Mouse (Mus musculus): ENCODE measurements at regions not wholly inside any gene's neighbourhood (a gene's known extent, or its start where the extent isn't known, plus 50 kb on each side); places are given as distances from the start of the nearest gene placed in this dataset.
"Not testable (repeated sequence)": the region's sequence is repeated elsewhere in the genome, so short reads cannot be mapped to it uniquely, and the experiment has no call there.

GRCm38 (mm10) chr2:53782035-53782434, 303.3 kb downstream of the Rprm start:
- H3K9me3 ChIP-seq (ENCODE audit: control insufficient read depth, low read length); H3K36me3 ChIP-seq (ENCODE audit: control insufficient read depth, insufficient read depth, low read length); H3K4me1 ChIP-seq (ENCODE audit: control insufficient read depth, insufficient read depth, low read depth, low read length); H3K27me3 ChIP-seq (replicated peaks; ENCODE audit: control insufficient read depth, insufficient read depth, low read length); H3K4me2 ChIP-seq (ENCODE audit: low read length); H3K4me3 ChIP-seq (ENCODE audit: low read length); H3K9ac ChIP-seq (ENCODE audit: low read depth, low read length); ATAC-seq; H3K27ac ChIP-seq (ENCODE audit: low read depth, low read length): not testable (repeated sequence)
- 76% methylated on average over 2 of the region's 6 CpGs for WGBS

- WGBS: 93% methylated on average over 2 of the region's 6 CpGs
- H3K9ac ChIP-seq (ENCODE audit: low read depth, low read length); H3K27ac ChIP-seq (ENCODE audit: low read depth, low read length); H3K9me3 ChIP-seq (ENCODE audit: control insufficient read depth, low read length); H3K4me2 ChIP-seq (ENCODE audit: low read length); ATAC-seq; H3K4me3 ChIP-seq (ENCODE audit: low read length); H3K4me1 ChIP-seq (ENCODE audit: control insufficient read depth, insufficient read depth, low read depth, low read length); H3K27me3 ChIP-seq (replicated peaks; ENCODE audit: control insufficient read depth, insufficient read depth, low read length); H3K36me3 ChIP-seq (ENCODE audit: control insufficient read depth, insufficient read depth, low read length): not testable (repeated sequence)
Observed at GRCm38 (mm10) chr2:53788599-53788998, 296.8 kb downstream of the Rprm start.

- Histone ChIP-seq H3K36me3 (ENCODE audit: control insufficient read depth, insufficient read depth, low read length) (no peaks in the 10 kb centered on the region), H3K9ac (ENCODE audit: low read depth, low read length) (no peak overlapping the region), H3K4me1 (ENCODE audit: control insufficient read depth, insufficient read depth, low read depth, low read length) (no peaks in the 10 kb centered on the region), H3K27ac (ENCODE audit: low read depth, low read length) (no peak overlapping the region), H3K4me3 (ENCODE audit: low read length) (no peak overlapping the region), H3K4me2 (ENCODE audit: low read length) (no peak overlapping the region), H3K9me3 (ENCODE audit: control insufficient read depth, low read length) (no peaks in the 10 kb centered on the region), H3K27me3 (replicated peaks; ENCODE audit: control insufficient read depth, insufficient read depth, low read length) (no peaks in the 10 kb centered on the region)
- ATAC-seq: no peak
- 84% methylated on average over 1 of the region's 1 CpGs for WGBS
Observed at GRCm38 (mm10) chr2:53796605-53797004, 288.7 kb downstream of the Rprm start.

DNA sequence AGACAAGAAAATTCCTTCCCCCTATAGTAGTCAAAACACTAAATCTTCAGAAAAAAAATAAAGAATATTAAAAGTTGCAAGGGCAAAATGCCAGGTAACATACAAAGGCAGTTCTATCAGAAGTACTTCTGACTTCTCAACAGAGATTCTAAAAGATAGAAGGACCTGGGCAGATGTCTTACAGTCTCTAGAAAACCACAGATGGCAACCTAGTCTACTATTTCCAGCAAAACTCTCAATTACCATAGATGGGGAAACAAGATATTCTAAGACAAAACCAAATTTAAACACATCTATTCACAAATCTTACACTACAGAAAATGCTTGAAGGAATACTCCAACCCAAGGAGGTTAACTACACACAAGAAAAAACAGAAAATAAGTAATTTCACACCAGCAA, 281.7 kb downstream of the Rprm start:
- H3K4me2 ChIP-seq (ENCODE audit: low read length): no peak overlapping the region
- H3K27ac ChIP-seq (ENCODE audit: low read depth, low read length): no peak overlapping the region
- no peaks in the 10 kb centered on the region for H3K36me3 ChIP-seq (ENCODE audit: control insufficient read depth, insufficient read depth, low read length)
- no peak for ATAC-seq
- no peaks in the 10 kb centered on the region for H3K27me3 ChIP-seq (replicated peaks; ENCODE audit: control insufficient read depth, insufficient read depth, low read length)
- no peak overlapping the region for H3K9ac ChIP-seq (ENCODE audit: low read depth, low read length)
- H3K4me1 ChIP-seq (ENCODE audit: control insufficient read depth, insufficient read depth, low read depth, low read length): no peaks in the 10 kb centered on the region
- no peak overlapping the region for H3K4me3 ChIP-seq (ENCODE audit: low read length)
- H3K9me3 ChIP-seq (ENCODE audit: control insufficient read depth, low read length): no peaks in the 10 kb centered on the region

GRCm38 (mm10) chr2:53850815-53851528, 234.4 kb downstream of the Rprm start:
- no peak overlapping the region for H3K4me2 ChIP-seq (ENCODE audit: low read length)
- H3K4me3 ChIP-seq (ENCODE audit: low read length): no peak overlapping the region
- ATAC-seq: no peak
- no peaks in the 10 kb centered on the region for H3K27me3 ChIP-seq (replicated peaks; ENCODE audit: control insufficient read depth, insufficient read depth, low read length)
- no peaks in the 10 kb centered on the region for H3K36me3 ChIP-seq (ENCODE audit: control insufficient read depth, insufficient read depth, low read length)
- no peak overlapping the region for H3K9ac ChIP-seq (ENCODE audit: low read depth, low read length)
- 92% methylated on average over 1 of the region's 1 CpGs for WGBS
- H3K9me3 ChIP-seq (ENCODE audit: control insufficient read depth, low read length): no peaks in the 10 kb centered on the region
- H3K4me1 ChIP-seq (ENCODE audit: control insufficient read depth, insufficient read depth, low read depth, low read length): no peaks in the 10 kb centered on the region
- H3K27ac ChIP-seq (ENCODE audit: low read depth, low read length): no peak overlapping the region

Measured in hindbrain, embryonic 16.5 days (tissue).